Mouse (Mus musculus) stomach, embryonic 14.5 days (tissue): ENCODE results near the gene Ythdf2. TPM values are rescaled to one million over a fixed set of nuclear protein-coding genes. Genes with fewer than 3 reads are reported as not detected.

Experiments
- ATAC-seq: fragments of 200-750 bp; cut with Nextera tagmentation; 2 replicates; pipeline ENCODE4 v1.8.0; 2017; ENCODE audit warnings: low read depth, moderate TSS enrichment; ENCODE audit not compliant: insufficient number of reproducible peaks, insufficient read depth, low FRiP score
- H3K27ac ChIP-seq: fragments of 300-500 bp; sonication (generic); 2 replicates; pipeline ENCODE4 v1.5.1; 2014; ENCODE audit warnings: mild to moderate bottlenecking, low read length, moderate library complexity, mixed read lengths
- H3K27me3 ChIP-seq: fragments of 300-500 bp; sonication (generic); 2 replicates; pipeline ENCODE4 v1.6.1; 2014; ENCODE audit warnings: low read length, control low read depth, mixed read lengths; ENCODE audit not compliant: control insufficient read depth, insufficient read depth
- H3K36me3 ChIP-seq: fragments of 300-500 bp; sonication (generic); 2 replicates; pipeline ENCODE4 v1.6.1; 2014; ENCODE audit warnings: mild to moderate bottlenecking, control low read depth, low read length, moderate library complexity, mixed read lengths; ENCODE audit not compliant: control insufficient read depth, insufficient read depth
- H3K4me1 ChIP-seq: fragments of 300-500 bp; sonication (generic); 2 replicates; pipeline ENCODE4 v1.6.1; 2014; ENCODE audit warnings: low read length, control low read depth, mixed read lengths; ENCODE audit not compliant: control insufficient read depth, insufficient read depth
- H3K4me2 ChIP-seq: fragments of 300-500 bp; sonication (generic); replicated peaks from 2 replicates; pipeline ENCODE4 v1.6.1; 2014; ENCODE audit warnings: low read depth, low read length, control low read depth
- H3K4me3 ChIP-seq: fragments of 300-500 bp; sonication (generic); 2 replicates; pipeline ENCODE4 v1.5.1; 2014; ENCODE audit warnings: low read depth, low read length, control low read depth
- H3K9ac ChIP-seq: fragments of 300-500 bp; sonication (generic); replicated peaks from 2 replicates; pipeline ENCODE4 v1.6.1; 2014; ENCODE audit warnings: low read depth, mild to moderate bottlenecking, control low read depth, low read length, moderate library complexity, mixed read lengths
- H3K9me3 ChIP-seq: fragments of 300-500 bp; sonication (generic); 2 replicates; pipeline ENCODE4 v1.6.1; 2016; ENCODE audit warnings: low read depth, low read length, control low read depth; ENCODE audit not compliant: control insufficient read depth
- WGBS: fragments of 180-500 bp; shearing (Covaris S2); extraction: QIAGEN DNeasy Blood & Tissue Kit; methylation state at CpG from one replicate; pipeline ENCODE4 v1.1.7; 2014; 5-methylcytosine and 5-hydroxymethylcytosine counted together
- polyA plus RNA-seq: library from polyadenylated mRNA; unstranded; fragments of >200 nt; fragmentation: Nextera tagmentation; extraction: Ambion mirVana; gene quantifications from 2 replicates; pipeline ENCODE4 v1.2.1, GENCODE M21; 2014

Ythdf2 gene
- polyA plus RNA-seq, 1 experiment from 2014 or later = 114 TPM

DNA sequence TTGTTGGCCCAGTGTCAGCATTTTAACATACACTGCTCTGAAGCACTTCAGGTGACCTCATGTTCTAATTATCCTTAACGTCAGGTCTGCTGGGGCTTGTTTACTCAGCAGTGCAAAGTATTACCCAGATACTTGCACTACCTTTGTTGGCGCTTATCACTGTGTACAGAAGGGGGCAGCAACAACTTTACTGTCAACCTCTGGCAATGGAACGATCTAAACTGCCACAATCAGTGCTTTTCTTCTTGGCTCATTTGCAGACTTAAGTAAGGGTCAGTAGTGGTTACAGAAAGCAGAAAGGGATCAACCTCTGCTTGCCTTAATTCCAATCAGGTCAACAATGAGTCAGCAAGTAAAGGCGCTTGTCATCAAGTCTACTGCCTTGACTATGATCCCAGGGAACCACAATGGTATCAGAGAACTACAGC lies 13.8 kb downstream of the Ythdf2 start:
- Histone ChIP-seq H3K4me1 (peaks cover 16% of the 10 kb centered on the region; the same call in 1 of the 2 replicates), H3K4me3 (no peak overlapping the region), H3K36me3 (peaks cover 23% of the 10 kb centered on the region), H3K4me2 (no peak overlapping the region), H3K9ac (no peak overlapping the region), H3K27me3 (no peaks in the 10 kb centered on the region), H3K9me3 (no peaks in the 10 kb centered on the region), H3K27ac (no peak overlapping the region)
- 39% methylated on average over 4 of the region's 4 CpGs for WGBS
- ATAC-seq = peak; percentile 80

- 75% methylated on average over 3 of the region's 3 CpGs for WGBS
- no peak overlapping the region for H3K4me2 ChIP-seq
- H3K4me1 ChIP-seq = peaks cover 13% of the 10 kb centered on the region; the same call in 1 of the 2 replicates
- no peak overlapping the region for H3K27ac ChIP-seq
- no peaks in the 10 kb centered on the region for H3K27me3 ChIP-seq
- ATAC-seq = no peak
- H3K4me3 ChIP-seq = no peak overlapping the region
- H3K9me3 ChIP-seq = no peaks in the 10 kb centered on the region
- peaks cover 15% of the 10 kb centered on the region; the same call in 1 of the 2 replicates for H3K36me3 ChIP-seq
- H3K9ac ChIP-seq = no peak overlapping the region
Observed at GRCm38 (mm10) chr4:132194975-132195374, 17.1 kb downstream of the Ythdf2 start.

GRCm38 (mm10) chr4:132194373-132194772 lies 17.7 kb downstream of the Ythdf2 start:
- Histone ChIP-seq H3K4me2 (no peak overlapping the region), H3K27ac (no peak overlapping the region), H3K4me1 (peaks cover 10% of the 10 kb centered on the region; the same call in 1 of the 2 replicates), H3K27me3 (no peaks in the 10 kb centered on the region), H3K4me3 (no peak overlapping the region), H3K36me3 (peaks cover 14% of the 10 kb centered on the region; the same call in 1 of the 2 replicates), H3K9ac (no peak overlapping the region), H3K9me3 (no peaks in the 10 kb centered on the region)
- WGBS = 94% methylated on average over 6 of the region's 6 CpGs
- no peak for ATAC-seq

- Histone ChIP-seq H3K4me1 (no peaks in the 10 kb centered on the region), H3K9me3 (no peaks in the 10 kb centered on the region), H3K4me2 (no peak overlapping the region), H3K27me3 (no peaks in the 10 kb centered on the region), H3K4me3 (no peak overlapping the region), H3K27ac (no peak overlapping the region), H3K36me3 (peaks cover 47% of the 10 kb centered on the region), H3K9ac (no peak overlapping the region)
- ATAC-seq = no peak
- 84% methylated on average over 2 of the region's 2 CpGs for WGBS
Observed at GRCm38 (mm10) chr4:132187826-132188401, 24.2 kb downstream of the Ythdf2 start.

- H3K4me2 ChIP-seq = no peak overlapping the region
- no peaks in the 10 kb centered on the region for H3K9me3 ChIP-seq
- H3K27ac ChIP-seq = no peak overlapping the region
- ATAC-seq = no peak
- 90% methylated on average over 3 of the region's 3 CpGs for WGBS
- H3K4me3 ChIP-seq = no peak overlapping the region
- no peaks in the 10 kb centered on the region for H3K4me1 ChIP-seq
- H3K36me3 ChIP-seq = peaks cover 37% of the 10 kb centered on the region
- H3K27me3 ChIP-seq = no peaks in the 10 kb centered on the region
- H3K9ac ChIP-seq = no peak overlapping the region
Observed at GRCm38 (mm10) chr4:132183162-132183561, 28.9 kb downstream of the Ythdf2 start.

- 51% methylated on average over 22 of the region's 22 CpGs for WGBS
- H3K4me3 ChIP-seq = no peak overlapping the region
- H3K9me3 ChIP-seq = no peaks in the 10 kb centered on the region
- H3K27ac ChIP-seq = no peak overlapping the region
- H3K4me1 ChIP-seq = no peaks in the 10 kb centered on the region
- no peak overlapping the region for H3K9ac ChIP-seq
- ATAC-seq = no peak
- H3K4me2 ChIP-seq = no peak overlapping the region
- peaks cover 37% of the 10 kb centered on the region for H3K36me3 ChIP-seq
- H3K27me3 ChIP-seq = no peaks in the 10 kb centered on the region
Observed at GRCm38 (mm10) chr4:132181721-132182658, 30.1 kb downstream of the Ythdf2 start.

DNA sequence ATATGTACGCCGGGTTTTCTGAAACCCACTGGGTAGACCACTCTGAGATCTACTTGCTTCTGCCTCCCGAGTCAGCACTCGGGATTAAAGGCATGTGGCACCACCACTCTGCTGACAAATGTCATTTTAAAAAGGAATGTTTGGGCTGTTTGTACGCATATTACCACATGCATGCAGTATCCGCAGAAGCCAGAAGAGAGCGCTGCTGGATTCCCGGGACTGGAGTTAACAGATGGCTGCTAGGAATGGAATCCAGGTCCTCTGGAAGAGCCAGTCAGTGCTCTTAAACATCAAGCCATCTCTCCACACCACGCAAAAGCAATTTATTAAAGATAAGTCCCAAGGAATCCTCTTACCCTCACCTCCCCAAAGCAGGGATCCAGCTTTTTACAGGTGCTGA lies 31.4 kb downstream of the Ythdf2 start:
- no peaks in the 10 kb centered on the region for H3K9me3 ChIP-seq
- H3K27me3 ChIP-seq = no peaks in the 10 kb centered on the region
- no peak overlapping the region for H3K4me2 ChIP-seq
- no peak for ATAC-seq
- peaks cover 29% of the 10 kb centered on the region for H3K36me3 ChIP-seq
- H3K9ac ChIP-seq = no peak overlapping the region
- H3K27ac ChIP-seq = no peak overlapping the region
- 67% methylated on average over 9 of the region's 9 CpGs for WGBS
- no peak overlapping the region for H3K4me3 ChIP-seq
- H3K4me1 ChIP-seq = no peaks in the 10 kb centered on the region

GRCm38 (mm10) chr4:132178630-132179059 lies 33.5 kb downstream of the Ythdf2 start:
- Histone ChIP-seq H3K27ac (no peak overlapping the region), H3K9ac (no peak overlapping the region), H3K27me3 (no peaks in the 10 kb centered on the region), H3K4me2 (no peak overlapping the region), H3K4me1 (no peaks in the 10 kb centered on the region), H3K9me3 (no peaks in the 10 kb centered on the region), H3K4me3 (no peak overlapping the region), H3K36me3 (peaks cover 10% of the 10 kb centered on the region)
- 11% methylated on average over 10 of the region's 10 CpGs for WGBS
- ATAC-seq = peak; percentile 74; the same call in 1 of the 2 replicates
